Mouse (Mus musculus) neutrophil, adult 83 days (primary cell): ENCODE measurements around the gene Gm3115. TPM values are rescaled to one million over a fixed set of nuclear protein-coding genes. Genes with fewer than 3 reads are reported as not detected.

Source experiments
- total RNA-seq, 2 experiments: library from RNA; stranded (reverse); gene quantifications; one replicate each; pipeline ENCODE4 v1.2.4; 2023

Gm3115 gene
- not detected for total RNA-seq

GRCm38 (mm10) chr14:4083820-4084219 lies at the start of gene Gm3115:
Gene Gm3115, plus strand, starts transcription at chr14:4084120.

GRCm38 (mm10) chr14:4110426-4110825 lies 26.5 kb downstream of the Gm3115 start, which contains the start of gene Gm8108:
Gene Gm8108, plus strand, starts transcription at chr14:4110526.

Other genes starting within 250 kb of the Gm3115 start
- gene Gm3033, start 237.9 kb upstream of the Gm3115 start, total RNA-seq, result not detected
- not detected for gene Gm2916, start 199.9 kb upstream of the Gm3115 start, total RNA-seq
- not detected for gene Gm3029, start 152.4 kb upstream of the Gm3115 start, total RNA-seq
- gene Gm3095, start 120.6 kb upstream of the Gm3115 start, total RNA-seq, result not detected
- gene Gm3099, start 85.7 kb upstream of the Gm3115 start, total RNA-seq, result not detected
- not detected for gene Gm5796, start 60.2 kb upstream of the Gm3115 start, total RNA-seq
- not detected for gene Gm8108, start 26.4 kb downstream of the Gm3115 start, total RNA-seq
- not detected for gene Gm3127, start 80.9 kb downstream of the Gm3115 start, total RNA-seq
- not detected for gene Gm2974, start 98.5 kb downstream of the Gm3115 start, total RNA-seq
- gene Gm3138, start 165.5 kb downstream of the Gm3115 start, total RNA-seq, result not detected
- not detected for gene Gm3149, start 233.2 kb downstream of the Gm3115 start, total RNA-seq